Mouse (Mus musculus) stomach, postnatal 0 days (tissue): ENCODE results near the gene Rapgef3.

Experiments used
- CTCF ChIP-seq: IDR thresholded peaks from 2 replicates; pipeline ENCODE4 v1.5.1; 2016; ENCODE audit warnings: antibody characterized with exemption, low read depth, mild to moderate bottlenecking, moderate library complexity
- EP300 ChIP-seq: optimal IDR thresholded peaks from 2 replicates; pipeline ENCODE3; 2016; ENCODE audit warnings: antibody characterized with exemption

DNA sequence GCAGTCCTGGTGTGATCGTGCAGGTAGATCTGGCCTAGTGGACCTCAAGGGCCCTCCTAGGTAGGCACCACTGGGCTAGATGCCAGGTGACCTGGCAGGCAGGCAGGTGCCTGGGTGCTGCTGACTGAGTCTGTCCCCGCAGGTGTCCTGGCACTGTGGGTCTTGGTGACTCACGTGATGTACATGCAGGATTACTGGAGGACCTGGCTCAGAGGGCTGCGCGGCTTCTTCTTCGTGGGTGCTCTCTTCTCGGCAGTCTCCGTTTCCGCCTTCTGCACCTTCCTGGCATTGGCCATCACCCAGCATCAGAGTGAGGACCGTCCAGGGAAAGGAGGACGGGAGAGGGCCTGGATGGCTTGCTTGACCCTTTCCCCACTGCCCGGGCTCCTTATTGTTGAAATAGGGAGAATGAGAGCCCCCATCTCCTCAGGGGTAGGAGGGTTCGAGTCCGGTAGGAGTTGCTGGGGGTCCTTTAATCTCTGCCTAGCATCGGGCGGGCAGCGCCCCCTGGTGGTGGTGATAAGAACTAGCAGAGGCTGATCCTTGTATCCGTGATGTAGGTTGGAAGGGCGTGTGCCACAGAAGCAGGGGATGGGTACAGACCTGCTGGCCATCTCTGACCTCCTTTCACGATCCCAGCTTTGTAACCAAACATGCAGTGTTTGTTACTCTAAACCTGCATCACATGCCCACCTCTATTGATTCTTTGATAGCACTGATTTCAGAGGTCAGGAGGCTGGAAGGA, 22.2 kb upstream of the Rapgef3 start:
- TF ChIP-seq EP300, result no peak
- TF ChIP-seq CTCF, result peak; percentile 87
